Mouse (Mus musculus) hindbrain, embryonic 13.5 days (tissue): Measurements from ENCODE around the gene Ifitm1. TPM values are rescaled to one million over a fixed set of nuclear protein-coding genes. Genes with fewer than 3 reads are reported as not detected.
A peak's percentile ranks its signal among the peaks of the same experiment; 100 is the strongest.
"Not testable (repeated sequence)": the region's sequence is repeated elsewhere in the genome, so short reads cannot be mapped to it uniquely, and the experiment has no call there.

ENCODE experiments used
- ATAC-seq: fragments of 200-750 bp; cut with Nextera tagmentation; 2 replicates; pipeline ENCODE4 v1.8.0; 2017; ENCODE audit warnings: moderate TSS enrichment; ENCODE audit not compliant: low FRiP score
- H3K27ac ChIP-seq: fragments of 300-500 bp; sonication (generic); 2 replicates; pipeline ENCODE4 v1.5.1; 2015; ENCODE audit warnings: inconsistent platforms, mild to moderate bottlenecking, moderate library complexity
- H3K27me3 ChIP-seq: fragments of 300-500 bp; sonication (generic); 2 replicates; pipeline ENCODE4 v1.6.1; 2015; ENCODE audit warnings: mild to moderate bottlenecking, inconsistent platforms
- H3K36me3 ChIP-seq: fragments of 300-500 bp; sonication (generic); 2 replicates; pipeline ENCODE4 v1.6.1; 2015; ENCODE audit warnings: mild to moderate bottlenecking, inconsistent platforms
- H3K4me1 ChIP-seq: fragments of 300-500 bp; sonication (generic); replicated peaks from 2 replicates; pipeline ENCODE4 v1.6.1; 2015; ENCODE audit warnings: inconsistent platforms
- H3K4me2 ChIP-seq: fragments of 300-500 bp; sonication (generic); 2 replicates; pipeline ENCODE4 v1.6.1; 2015; ENCODE audit warnings: inconsistent platforms, mild to moderate bottlenecking, moderate library complexity
- H3K4me3 ChIP-seq: fragments of 300-500 bp; sonication (generic); 2 replicates; pipeline ENCODE4 v1.5.1; 2015; ENCODE audit warnings: mild to moderate bottlenecking, inconsistent platforms
- H3K9ac ChIP-seq: fragments of 300-500 bp; sonication (generic); 2 replicates; pipeline ENCODE4 v1.6.1; 2015; ENCODE audit warnings: mild to moderate bottlenecking, inconsistent platforms
- H3K9me3 ChIP-seq: fragments of 300-500 bp; sonication (generic); 2 replicates; pipeline ENCODE4 v1.6.1; 2016; ENCODE audit warnings: inconsistent platforms
- WGBS: fragments of 180-500 bp; shearing (Covaris S2); methylation state at CpG from one replicate; pipeline ENCODE4 v1.1.7; 2015; 5-methylcytosine and 5-hydroxymethylcytosine counted together
- polyA plus RNA-seq: library from polyadenylated mRNA; unstranded; fragments of >200 nt; fragmentation: Nextera tagmentation; extraction: Ambion mirVana; gene quantifications from 2 replicates; pipeline ENCODE4 v1.2.1, GENCODE M21; 2015

Ifitm1 gene
- polyA plus RNA-seq, 1 experiment from 2014 or later, result 13.6 TPM

DNA sequence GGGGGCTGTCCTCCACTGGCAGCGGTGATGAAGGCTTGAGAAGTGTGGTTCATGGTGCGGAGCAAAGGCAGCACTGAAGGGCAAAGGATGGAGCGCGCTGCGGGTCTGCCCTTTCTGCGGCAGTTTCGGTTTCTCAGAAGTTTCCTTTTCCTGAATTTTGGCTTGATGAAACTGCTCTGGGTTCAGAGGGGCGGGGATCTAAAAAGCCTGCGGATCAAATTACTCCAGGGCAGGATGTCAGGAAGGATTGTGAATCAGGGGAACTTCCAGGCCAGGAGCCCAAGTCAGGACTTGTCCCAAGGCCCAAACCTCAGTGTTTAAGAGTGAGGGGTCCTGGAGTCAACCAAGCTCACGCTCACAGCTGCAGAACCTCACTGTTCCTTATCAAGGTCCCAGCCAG lies 43.6 kb downstream of the Ifitm1 start, which contains the start of gene Ifitm3:
TSS of gene Ifitm3 (minus strand) at position 178 of the 400 bp plus-strand sequence.
- Histone ChIP-seq H3K4me2 (peak within 1 kb of the TSS; percentile 26), H3K4me3 (no peak within 1 kb of the TSS), H3K9me3 (no peaks in the 10 kb centered on the region), H3K27ac (no peak within 1 kb of the TSS), H3K9ac (no peak within 1 kb of the TSS), H3K4me1 (peaks cover 15% of the 10 kb centered on the region), H3K36me3 (no peaks in the 10 kb centered on the region), H3K27me3 (0 out of 2 replicates have a peak, but pooled peaks cover 4% of the 10 kb centered on the region)
- no peak for ATAC-seq
- whole genome bisulfite sequencing, result 37% methylated on average over 10 of the region's 10 CpGs

- Histone ChIP-seq H3K27ac (no peak overlapping the region), H3K4me3 (no peak overlapping the region), H3K36me3 (no peaks in the 10 kb centered on the region), H3K4me1 (peaks cover 15% of the 10 kb centered on the region), H3K9ac (no peak overlapping the region), H3K27me3 (0 out of 2 replicates have a peak, but pooled peaks cover 4% of the 10 kb centered on the region), H3K9me3 (no peaks in the 10 kb centered on the region), H3K4me2 (no peak overlapping the region)
- ATAC-seq, result no peak
- WGBS, result 93% methylated on average over 7 of the region's 7 CpGs
Observed at GRCm38 (mm10) chr7:141011238-141011770, 44.3 kb downstream of the Ifitm1 start.

- 85% methylated on average over 10 of the region's 10 CpGs for WGBS
Observed at GRCm38 (mm10) chr7:141016707-141017697, 50.0 kb downstream of the Ifitm1 start.

DNA sequence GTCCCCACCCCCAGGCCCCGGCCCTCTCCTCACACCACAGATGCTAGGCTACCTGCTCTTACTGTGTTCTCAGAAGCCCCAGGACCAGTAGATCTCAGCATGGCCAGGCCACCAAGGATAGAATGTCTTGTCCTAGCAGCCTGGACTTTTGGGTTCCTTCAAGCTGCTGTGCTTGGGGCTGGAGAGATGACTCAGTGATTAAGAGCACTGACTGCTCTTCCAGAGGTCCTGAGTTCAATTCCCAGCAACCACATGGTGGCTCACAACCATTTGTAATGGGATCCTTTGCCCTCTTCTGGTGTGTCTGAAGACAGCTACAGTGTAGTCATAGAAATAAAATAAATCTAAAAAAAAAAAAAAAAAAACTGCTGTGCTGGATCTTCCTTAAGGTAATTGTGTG lies 50.8 kb downstream of the Ifitm1 start, which contains the start of gene Ifitm6:
TSS of gene Ifitm6 (minus strand) at position 101 of the 400 bp plus-strand sequence.
- H3K4me2 ChIP-seq, H3K27ac ChIP-seq, ATAC-seq, H3K36me3 ChIP-seq, H3K27me3 ChIP-seq, H3K9ac ChIP-seq, H3K9me3 ChIP-seq, H3K4me1 ChIP-seq, H3K4me3 ChIP-seq: not testable (repeated sequence)
- WGBS, result 96% methylated on average over 1 of the region's 1 CpGs

More at GRCm38 (mm10) chr7:141016707-141017697, 50.0 kb downstream of the Ifitm1 start:
- ATAC-seq, result no peak
- no peaks in the 10 kb centered on the region for H3K36me3 ChIP-seq
- H3K4me2 ChIP-seq, result no peak overlapping the region
- H3K9ac ChIP-seq, result no peak overlapping the region
- no peaks in the 10 kb centered on the region for H3K4me1 ChIP-seq
- H3K27me3 ChIP-seq, result no peaks in the 10 kb centered on the region
- no peak overlapping the region for H3K4me3 ChIP-seq
- no peaks in the 10 kb centered on the region for H3K9me3 ChIP-seq
- no peak overlapping the region for H3K27ac ChIP-seq

- H3K27me3 ChIP-seq, result no peaks in the 10 kb centered on the region
- no peak for ATAC-seq
- H3K9ac ChIP-seq, result no peak overlapping the region
- WGBS, result 93% methylated on average over 5 of the region's 5 CpGs
- H3K4me1 ChIP-seq, result no peaks in the 10 kb centered on the region
- no peak overlapping the region for H3K4me3 ChIP-seq
- H3K36me3 ChIP-seq, result no peaks in the 10 kb centered on the region
- H3K9me3 ChIP-seq, result no peaks in the 10 kb centered on the region
- no peak overlapping the region for H3K27ac ChIP-seq
- no peak overlapping the region for H3K4me2 ChIP-seq
Observed at GRCm38 (mm10) chr7:141019028-141019427, 52.0 kb downstream of the Ifitm1 start.

Other genes starting within 250 kb of the Ifitm1 start
- not detected in 2 replicates for gene Cyp2e1, start 203.5 kb upstream of the Ifitm1 start, polyA plus RNA-seq
- gene Syce1, start 179.4 kb upstream of the Ifitm1 start, polyA plus RNA-seq, result 0.26 and 0.57 TPM in 2 replicates
- 24.1 and 26.6 TPM in 2 replicates for gene Zfp941, start 145.0 kb upstream of the Ifitm1 start, polyA plus RNA-seq
- not detected in 2 replicates for gene Urah, start 132.2 kb upstream of the Ifitm1 start, polyA plus RNA-seq
- not detected in 2 replicates for gene Scgb1c1, start 121.7 kb upstream of the Ifitm1 start, polyA plus RNA-seq
- not detected in 2 replicates for gene Odf3, start 119.4 kb upstream of the Ifitm1 start, polyA plus RNA-seq
- 0.84 TPM in 1 of 2 replicates, not detected in the other for gene Gm45785, start 110.9 kb upstream of the Ifitm1 start, polyA plus RNA-seq
- gene Ric8a, start 110.3 kb upstream of the Ifitm1 start, polyA plus RNA-seq, result 96.7 and 98.5 TPM in 2 replicates
- 43.3 and 44.0 TPM in 2 replicates for gene Bet1l, start 109.6 kb upstream of the Ifitm1 start, polyA plus RNA-seq
- 278 and 284 TPM in 2 replicates for gene Psmd13, start 85.3 kb upstream of the Ifitm1 start, polyA plus RNA-seq
- gene Sirt3, start 84.9 kb upstream of the Ifitm1 start, polyA plus RNA-seq, result 41.6 and 45.3 TPM in 2 replicates
- gene Cox8b, start 66.8 kb upstream of the Ifitm1 start, polyA plus RNA-seq, result 0.69 TPM in 1 of 2 replicates, not detected in the other
- gene Nlrp6, start 46.3 kb upstream of the Ifitm1 start, polyA plus RNA-seq, result 0.09 and 0.12 TPM in 2 replicates
- 8.8 and 10.4 TPM in 2 replicates for gene Pgghg, start 25.8 kb upstream of the Ifitm1 start, polyA plus RNA-seq
- gene Ifitm5, start 16.9 kb upstream of the Ifitm1 start, polyA plus RNA-seq, result 0.36 and 1.7 TPM in 2 replicates
- not detected in 2 replicates for gene Gm45717, start 11.3 kb upstream of the Ifitm1 start, polyA plus RNA-seq
- gene Ifitm2, start 11.2 kb upstream of the Ifitm1 start, polyA plus RNA-seq, result 211 and 226 TPM in 2 replicates
- gene Ifitm3, start 43.5 kb downstream of the Ifitm1 start, polyA plus RNA-seq, result 29.0 and 29.1 TPM in 2 replicates
- 0.53 TPM in 2 replicates for gene Ifitm6, start 50.7 kb downstream of the Ifitm1 start, polyA plus RNA-seq
- not detected in 2 replicates for gene Gm17387, start 61.9 kb downstream of the Ifitm1 start, polyA plus RNA-seq
- gene B4galnt4, start 93.9 kb downstream of the Ifitm1 start, polyA plus RNA-seq, result 44.8 and 47.2 TPM in 2 replicates
- gene Pkp3, start 111.0 kb downstream of the Ifitm1 start, polyA plus RNA-seq, result 0.27 and 0.32 TPM in 2 replicates
- gene Sigirr, start 133.4 kb downstream of the Ifitm1 start, polyA plus RNA-seq, result 1.7 and 2.9 TPM in 2 replicates
- gene Ano9, start 150.6 kb downstream of the Ifitm1 start, polyA plus RNA-seq, result 0.09 TPM in 1 of 2 replicates, not detected in the other
- gene Ptdss2, start 155.2 kb downstream of the Ifitm1 start, polyA plus RNA-seq, result 79.8 and 83.6 TPM in 2 replicates
- 51.1 and 53.5 TPM in 2 replicates for gene Rnh1, start 205.6 kb downstream of the Ifitm1 start, polyA plus RNA-seq
- 109 and 118 TPM in 2 replicates for gene Hras, start 226.8 kb downstream of the Ifitm1 start, polyA plus RNA-seq
- gene Lrrc56, start 226.9 kb downstream of the Ifitm1 start, polyA plus RNA-seq, result 10.3 and 11.2 TPM in 2 replicates
- 1.2 and 1.8 TPM in 2 replicates for gene Lmntd2, start 246.9 kb downstream of the Ifitm1 start, polyA plus RNA-seq
- gene Rassf7, start 248.6 kb downstream of the Ifitm1 start, polyA plus RNA-seq, result 27.4 and 32.9 TPM in 2 replicates